Mouse (Mus musculus): ENCODE measurements around the gene Plppr2. TPM values are rescaled to one million over a fixed set of nuclear protein-coding genes. Genes with fewer than 3 reads are reported as not detected.

Gene Plppr2
- polyA plus RNA-seq, 2 experiments = 1.3 to 2.6 TPM

DNA sequence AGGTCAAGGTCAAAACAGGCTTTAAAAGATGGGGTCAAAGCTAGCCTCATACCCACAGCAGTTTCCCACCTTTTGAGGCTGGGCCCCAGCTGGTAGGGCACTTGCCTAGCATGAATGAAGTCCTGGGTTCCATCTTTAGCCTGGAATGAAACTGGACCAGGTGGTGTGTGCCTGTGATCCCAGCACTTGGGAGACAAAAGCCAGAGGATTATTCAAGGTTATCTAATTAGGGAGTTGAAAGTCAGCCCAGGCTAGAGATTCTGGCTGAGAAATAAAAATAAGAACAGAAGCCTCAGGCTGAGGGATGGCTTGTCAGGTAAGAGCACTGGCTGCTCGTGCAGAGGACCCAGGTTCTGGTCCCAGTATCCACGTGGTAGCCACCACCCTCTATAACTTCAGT lies 4.8 kb upstream of the Plppr2 start:
- no peak overlapping the region for H3K9ac ChIP-seq (replicated peaks)
- TF ChIP-seq CTCF (IDR thresholded peaks at IDR 0.05; ENCODE audit: low read depth) = no peak
- TF ChIP-seq EP300 (IDR thresholded peaks at IDR 0.05; ENCODE audit: low read depth) = no peak
- no peak for ATAC-seq (ENCODE audit: insufficient read depth)
- H3K4me2 ChIP-seq (ENCODE audit: low read depth) = no peak overlapping the region
- 49% methylated on average over 2 of the region's 2 CpGs for WGBS (ENCODE audit: insufficient replicate concordance)
- H3K36me3 ChIP-seq (replicated peaks; ENCODE audit: control insufficient read depth, insufficient read depth, low read depth) = no peaks in the 10 kb centered on the region
- no peak overlapping the region for H3K4me3 ChIP-seq (ENCODE audit: insufficient read depth in 1 of 2, low read depth in 2 of 2, low read length in 2 of 2)
- peaks cover 0 to 4% of the 10 kb centered on the region in 2 experiments; a peak in 2 of 4 replicates for H3K4me1 ChIP-seq (replicated peaks; ENCODE audit: control insufficient read depth in 2 of 2, insufficient read depth in 2 of 2, low read length in 1 of 2)
- no peak for DNase-seq (ENCODE audit: low read depth in 3 of 3, low spot score in 3 of 3)
- H3K27ac ChIP-seq = no peak overlapping the region
- H3K9me3 ChIP-seq (ENCODE audit: control insufficient read depth, low read length) = no peaks in the 10 kb centered on the region
- H3K27me3 ChIP-seq (ENCODE audit: control insufficient read depth, insufficient read depth, low read length) = no peaks in the 10 kb centered on the region

DNA sequence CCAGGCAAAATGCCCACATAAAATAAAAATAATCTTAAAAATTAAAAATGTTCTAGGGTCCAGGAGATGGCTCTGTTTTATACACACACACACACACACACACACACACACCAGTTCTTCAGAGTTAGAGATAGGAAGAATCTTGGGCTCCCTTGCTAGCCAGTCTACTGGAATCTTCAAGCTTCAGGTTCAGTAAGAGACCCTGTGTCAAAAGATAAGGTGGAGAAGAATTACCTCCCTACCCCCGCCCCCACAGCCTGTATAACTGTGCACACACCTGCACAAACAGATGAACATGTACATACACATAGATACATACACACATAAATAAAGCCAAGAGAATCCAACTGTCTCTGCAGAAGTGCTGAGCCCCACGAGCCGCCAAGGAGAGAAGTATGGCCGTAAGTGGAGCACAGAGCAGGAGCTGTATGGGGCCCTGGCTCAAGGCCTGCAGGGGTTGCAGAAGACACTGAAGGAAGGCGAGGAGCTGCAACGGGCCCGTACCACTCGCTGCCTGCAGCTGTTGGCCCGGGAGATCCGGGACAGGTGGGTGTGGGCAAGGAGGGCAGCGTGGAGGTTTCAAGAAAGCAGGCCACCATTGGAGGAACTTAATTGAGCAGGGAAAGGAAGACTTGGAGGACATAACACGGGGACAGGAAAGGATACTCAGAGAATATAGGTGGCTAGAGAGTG lies 4.2 kb upstream of the Plppr2 start:
- peaks cover 0 to 2% of the 10 kb centered on the region in 2 experiments; a peak in 2 of 4 replicates for H3K4me1 ChIP-seq (replicated peaks; ENCODE audit: control insufficient read depth in 2 of 2, insufficient read depth in 2 of 2, low read length in 1 of 2)
- no peak for DNase-seq (ENCODE audit: low read depth in 3 of 3, low spot score in 3 of 3)
- no peaks in the 10 kb centered on the region for H3K36me3 ChIP-seq (replicated peaks; ENCODE audit: control insufficient read depth, insufficient read depth, low read depth)
- no peak overlapping the region for H3K4me3 ChIP-seq (ENCODE audit: insufficient read depth in 1 of 2, low read depth in 2 of 2, low read length in 2 of 2)
- no peaks in the 10 kb centered on the region for H3K9me3 ChIP-seq (ENCODE audit: control insufficient read depth, low read length)
- no peak overlapping the region for H3K27ac ChIP-seq
- ATAC-seq (ENCODE audit: insufficient read depth) = no peak
- no peak overlapping the region for H3K4me2 ChIP-seq (ENCODE audit: low read depth)
- H3K9ac ChIP-seq (replicated peaks) = no peak overlapping the region
- TF ChIP-seq CTCF (IDR thresholded peaks at IDR 0.05; ENCODE audit: low read depth) = no peak
- TF ChIP-seq EP300 (IDR thresholded peaks at IDR 0.05; ENCODE audit: low read depth) = no peak
- no peaks in the 10 kb centered on the region for H3K27me3 ChIP-seq (ENCODE audit: control insufficient read depth, insufficient read depth, low read length)
- 36% methylated on average over 12 of the region's 12 CpGs for WGBS (ENCODE audit: insufficient replicate concordance)

DNA sequence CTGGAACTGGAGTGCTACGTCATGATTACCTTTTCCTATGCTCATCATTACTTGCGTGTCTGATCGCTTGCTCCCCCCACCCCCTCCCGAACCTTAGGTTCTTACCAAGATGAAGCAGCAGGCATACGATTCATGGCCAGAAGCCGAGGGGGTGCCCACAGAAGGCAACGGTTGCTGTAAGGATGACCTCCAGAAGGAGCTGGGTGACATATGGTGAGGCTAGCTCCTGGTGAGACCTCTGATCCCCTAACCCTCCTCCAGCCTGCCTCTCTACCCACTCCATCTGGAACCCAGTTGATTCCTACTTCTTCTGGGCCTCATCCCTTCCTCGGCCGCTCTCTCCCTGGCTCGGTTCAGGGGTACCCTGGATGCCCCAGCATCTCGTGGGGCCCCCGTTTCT lies 2.8 kb upstream of the Plppr2 start:
- no peaks in the 10 kb centered on the region for H3K27me3 ChIP-seq (ENCODE audit: control insufficient read depth, insufficient read depth, low read length)
- H3K4me2 ChIP-seq (ENCODE audit: low read depth) = no peak overlapping the region
- 78% methylated on average over 12 of the region's 12 CpGs for WGBS (ENCODE audit: insufficient replicate concordance)
- no peak overlapping the region for H3K27ac ChIP-seq
- H3K9ac ChIP-seq (replicated peaks) = no peak overlapping the region
- ATAC-seq (ENCODE audit: insufficient read depth) (no peak), DNase-seq (ENCODE audit: low read depth in 3 of 3, low spot score in 3 of 3) (no peak)
- H3K4me1 ChIP-seq (replicated peaks; ENCODE audit: control insufficient read depth in 2 of 2, insufficient read depth in 2 of 2, low read length in 1 of 2) = no peaks in the 10 kb centered on the region; a peak in 2 of 4 replicates
- no peak for TF ChIP-seq CTCF (IDR thresholded peaks at IDR 0.05; ENCODE audit: low read depth)
- no peak for TF ChIP-seq EP300 (IDR thresholded peaks at IDR 0.05; ENCODE audit: low read depth)
- no peaks in the 10 kb centered on the region for H3K36me3 ChIP-seq (replicated peaks; ENCODE audit: control insufficient read depth, insufficient read depth, low read depth)
- H3K9me3 ChIP-seq (ENCODE audit: control insufficient read depth, low read length) = no peaks in the 10 kb centered on the region
- no peak overlapping the region for H3K4me3 ChIP-seq (ENCODE audit: insufficient read depth in 1 of 2, low read depth in 2 of 2, low read length in 2 of 2)

DNA sequence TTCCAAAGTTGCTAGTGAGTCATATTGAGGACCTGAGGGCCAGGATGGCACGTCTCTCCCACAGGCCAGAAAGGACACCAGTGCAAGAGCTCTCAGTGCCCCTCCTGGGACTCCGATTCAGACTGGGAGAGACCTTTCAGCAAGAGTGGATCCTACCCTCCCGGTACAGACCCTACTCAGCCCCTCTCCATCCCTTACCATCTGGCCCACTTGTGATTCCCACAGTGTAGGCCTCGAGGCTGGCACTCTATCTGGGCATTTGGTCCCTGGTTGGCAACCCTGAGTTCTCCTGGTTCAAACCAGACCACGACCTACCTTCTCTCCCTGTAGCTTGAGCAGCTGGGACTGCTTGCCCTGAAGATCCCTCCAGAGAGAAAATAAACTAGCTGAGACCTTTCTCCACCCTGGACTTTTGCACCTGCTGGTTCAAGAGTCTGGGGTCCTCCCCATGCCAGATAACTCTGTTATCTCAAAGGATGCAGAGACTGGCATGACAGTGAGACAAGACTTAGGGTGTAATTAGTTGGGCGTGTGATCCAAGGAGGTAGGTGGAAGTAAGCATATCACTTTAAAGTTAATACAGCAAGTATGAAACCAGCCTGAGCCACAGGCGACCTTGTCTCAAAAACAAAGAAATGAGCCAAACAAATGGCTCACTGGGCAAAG lies 1.2 kb upstream of the Plppr2 start:
- H3K4me3 ChIP-seq (ENCODE audit: insufficient read depth in 1 of 2, low read depth in 2 of 2, low read length in 2 of 2) = no peak overlapping the region
- H3K36me3 ChIP-seq (replicated peaks; ENCODE audit: control insufficient read depth, insufficient read depth, low read depth) = no peaks in the 10 kb centered on the region
- H3K4me1 ChIP-seq (replicated peaks; ENCODE audit: control insufficient read depth in 2 of 2, insufficient read depth in 2 of 2, low read length in 1 of 2) = no peaks in the 10 kb centered on the region; a peak in 2 of 4 replicates
- H3K9me3 ChIP-seq (ENCODE audit: control insufficient read depth, low read length) = no peaks in the 10 kb centered on the region
- ATAC-seq (ENCODE audit: insufficient read depth) = no peak
- no peak for DNase-seq (ENCODE audit: low read depth in 3 of 3, low spot score in 3 of 3)
- H3K9ac ChIP-seq (replicated peaks) = no peak overlapping the region
- H3K27ac ChIP-seq = no peak overlapping the region
- H3K4me2 ChIP-seq (ENCODE audit: low read depth) = no peak overlapping the region
- no peak for TF ChIP-seq CTCF (IDR thresholded peaks at IDR 0.05; ENCODE audit: low read depth)
- no peak for TF ChIP-seq EP300 (IDR thresholded peaks at IDR 0.05; ENCODE audit: low read depth)
- H3K27me3 ChIP-seq (ENCODE audit: control insufficient read depth, insufficient read depth, low read length) = no peaks in the 10 kb centered on the region
- WGBS (ENCODE audit: insufficient replicate concordance) = 49% methylated on average over 7 of the region's 7 CpGs

DNA sequence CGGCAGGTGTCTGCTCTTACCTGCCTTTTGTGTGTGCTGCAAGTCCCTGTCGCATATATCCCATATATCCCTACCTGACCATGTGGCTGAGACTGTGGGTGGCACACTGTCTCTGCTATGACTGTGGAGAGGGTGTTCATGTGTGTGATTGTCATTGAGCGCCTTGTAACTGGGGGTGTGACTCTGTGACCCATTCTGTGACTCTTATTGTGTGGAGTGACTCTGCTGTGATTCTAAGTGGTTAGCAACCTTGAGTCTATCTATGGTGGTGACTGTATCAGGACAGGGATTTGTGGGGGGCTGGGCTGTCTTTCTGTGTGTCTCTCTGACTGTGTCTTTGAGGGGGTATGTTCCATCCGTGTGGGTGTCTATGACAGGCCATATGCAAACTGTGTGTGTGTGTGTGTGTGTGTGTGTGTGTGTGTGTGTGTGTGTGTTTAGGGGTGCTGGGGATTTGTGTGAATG lies 910 bp downstream of the Plppr2 start:
- Histone ChIP-seq H3K27ac (no peak overlapping the region), H3K4me2 (ENCODE audit: low read depth) (no peak overlapping the region), H3K36me3 (replicated peaks; ENCODE audit: control insufficient read depth, insufficient read depth, low read depth) (no peaks in the 10 kb centered on the region), H3K27me3 (ENCODE audit: control insufficient read depth, insufficient read depth, low read length) (no peaks in the 10 kb centered on the region), H3K4me3 (ENCODE audit: insufficient read depth in 1 of 2, low read depth in 2 of 2, low read length in 2 of 2) (no peak overlapping the region), H3K9ac (replicated peaks) (no peak overlapping the region), H3K4me1 (replicated peaks; ENCODE audit: control insufficient read depth in 2 of 2, insufficient read depth in 2 of 2, low read length in 1 of 2) (no peaks in the 10 kb centered on the region; a peak in 2 of 4 replicates), H3K9me3 (ENCODE audit: control insufficient read depth, low read length) (no peaks in the 10 kb centered on the region)
- 65% methylated on average over 4 of the region's 4 CpGs for WGBS (ENCODE audit: insufficient replicate concordance)
- DNase-seq (ENCODE audit: low read depth in 3 of 3, low spot score in 3 of 3) (no peak), ATAC-seq (ENCODE audit: insufficient read depth) (no peak)
- TF ChIP-seq CTCF (IDR thresholded peaks at IDR 0.05; ENCODE audit: low read depth) = no peak
- no peak for TF ChIP-seq EP300 (IDR thresholded peaks at IDR 0.05; ENCODE audit: low read depth)

Measured in liver, embryonic 14.5 days (tissue).